Mouse (Mus musculus) right cerebral cortex, adult 2 months (tissue): ENCODE measurements around the gene Tle6.

Source experiments
- DNase-seq, 2 experiments: peaks; one replicate each; pipeline ENCODE4 v3.0.0; 2021 to 2022; ENCODE audit warnings: low spot score in 2 of 2

The Tle6 gene

GRCm38 (mm10) chr10:81592631-81593030 lies 8.2 kb downstream of the Tle6 start:
- DNase-seq: no peak

- no peak for DNase-seq
These were observed 9.0 kb downstream of the Tle6 start for GRCm38 (mm10) chr10:81591846-81592245.

GRCm38 (mm10) chr10:81588739-81589138 lies 12.1 kb downstream of the Tle6 start:
- no peak for DNase-seq

- DNase-seq: no peak
These were observed 17.5 kb downstream of the Tle6 start for GRCm38 (mm10) chr10:81583347-81583746.

GRCm38 (mm10) chr10:81580441-81581070 lies 20.3 kb downstream of the Tle6 start:
- no peak for DNase-seq

- DNase-seq: no peak
These were observed 20.9 kb downstream of the Tle6 start for GRCm38 (mm10) chr10:81579967-81580366.

GRCm38 (mm10) chr10:81575695-81576094 lies 25.2 kb downstream of the Tle6 start:
- no peak for DNase-seq

- DNase-seq: no peak
These were observed 25.7 kb downstream of the Tle6 start for GRCm38 (mm10) chr10:81575208-81575631.

GRCm38 (mm10) chr10:81574081-81575056 lies 26.5 kb downstream of the Tle6 start, which contains the start of gene Tle2:
Gene Tle2, plus strand, starts transcription at chr10:81574561.
- DNase-seq: no peak

- no peak for DNase-seq
These were observed 27.9 kb downstream of the Tle6 start for GRCm38 (mm10) chr10:81572975-81573374.

GRCm38 (mm10) chr10:81572133-81572671 lies 28.7 kb downstream of the Tle6 start:
- DNase-seq: no peak

GRCm38 (mm10) chr10:81571501-81571876 lies 29.4 kb downstream of the Tle6 start:
- peak; percentile 99 to 100 for DNase-seq

GRCm38 (mm10) chr10:81570831-81571500 lies 29.9 kb downstream of the Tle6 start:
- peak; percentile 92 to 96 for DNase-seq

GRCm38 (mm10) chr10:81570238-81570800 lies 30.6 kb downstream of the Tle6 start:
- DNase-seq: no peak

- DNase-seq: no peak
These were observed 31.2 kb downstream of the Tle6 start for GRCm38 (mm10) chr10:81569507-81570237.

- no peak for DNase-seq
These were observed 32.3 kb downstream of the Tle6 start for GRCm38 (mm10) chr10:81568381-81569191.

- no peak for DNase-seq
These were observed 35.3 kb downstream of the Tle6 start for GRCm38 (mm10) chr10:81565257-81566228.

GRCm38 (mm10) chr10:81564734-81565133 lies 36.1 kb downstream of the Tle6 start:
- DNase-seq: peak; percentile 56 to 62

GRCm38 (mm10) chr10:81564216-81564615 lies 36.7 kb downstream of the Tle6 start:
- no peak for DNase-seq
